Mouse (Mus musculus) hindbrain, postnatal 0 days (tissue): ENCODE results near the gene Psmb11. TPM values are rescaled to one million over a fixed set of nuclear protein-coding genes. Genes with fewer than 3 reads are reported as not detected.

Source experiments
- ATAC-seq: fragments of 200-750 bp; cut with Nextera tagmentation; 2 replicates; pipeline ENCODE4 v1.8.0; 2017; ENCODE audit warnings: mild to moderate bottlenecking, moderate TSS enrichment, moderate library complexity
- DNase-seq: peaks from one replicate; pipeline ENCODE4 v3.0.0-alpha.2; 2015; ENCODE audit warnings: low spot score
- H3K27ac ChIP-seq: fragments of 300-500 bp; sonication (generic); 2 replicates; pipeline ENCODE4 v1.5.1; 2014; ENCODE audit warnings: mild to moderate bottlenecking
- H3K27me3 ChIP-seq: fragments of 300-500 bp; sonication (generic); 2 replicates; pipeline ENCODE4 v1.6.1; 2014; ENCODE audit warnings: low read length, mixed read lengths; ENCODE audit not compliant: insufficient read depth
- H3K36me3 ChIP-seq: fragments of 300-500 bp; sonication (generic); 2 replicates; pipeline ENCODE4 v1.6.1; 2014; ENCODE audit warnings: low read length, mixed read lengths; ENCODE audit not compliant: insufficient read depth
- H3K4me1 ChIP-seq: fragments of 300-500 bp; sonication (generic); 2 replicates; pipeline ENCODE4 v1.6.1; 2014; ENCODE audit warnings: antibody characterized with exemption, low read length, mixed read lengths; ENCODE audit not compliant: insufficient read depth
- H3K4me2 ChIP-seq: fragments of 300-500 bp; sonication (generic); 2 replicates; pipeline ENCODE4 v1.6.1; 2014; ENCODE audit warnings: low read depth, mild to moderate bottlenecking, low read length, moderate library complexity, mixed read lengths
- H3K4me3 ChIP-seq: fragments of 300-500 bp; sonication (generic); 2 replicates; pipeline ENCODE4 v1.5.1; 2014; ENCODE audit warnings: low read length
- H3K9ac ChIP-seq: fragments of 300-500 bp; sonication (generic); replicated peaks from 2 replicates; pipeline ENCODE4 v1.6.1; 2014; ENCODE audit warnings: mild to moderate bottlenecking, low read length, moderate library complexity, mixed read lengths
- H3K9me3 ChIP-seq: fragments of 300-500 bp; sonication (generic); 2 replicates; pipeline ENCODE4 v1.6.1; 2016; ENCODE audit warnings: low read length, mixed read lengths
- CTCF ChIP-seq: IDR thresholded peaks from 2 replicates; pipeline ENCODE4 v1.5.1; 2016; ENCODE audit warnings: antibody characterized with exemption, control low read depth, low read depth
- WGBS: fragments of 180-500 bp; shearing (Covaris S2); extraction: QIAGEN DNeasy Blood & Tissue Kit; methylation state at CpG from one replicate; pipeline ENCODE4 v1.1.7; 2014; 5-methylcytosine and 5-hydroxymethylcytosine counted together
- polyA plus RNA-seq: library from polyadenylated mRNA; unstranded; fragments of >200 nt; fragmentation: Nextera tagmentation; extraction: Ambion mirVana; gene quantifications from 2 replicates; pipeline ENCODE4 v1.2.1, GENCODE M21; 2015
- total RNA-seq: library from RNA; depleted of rRNA; stranded (reverse); fragments of >200 nt; gene quantifications from 2 replicates; pipeline ENCODE4 v1.2.3, GENCODE M21; 2014

Psmb11 gene
- total and polyA plus RNA-seq, 2 experiments from 2014 or later: 0.05 to 0.21 TPM

- Histone ChIP-seq H3K36me3 (no peaks in the 10 kb centered on the region), H3K27ac (no peak overlapping the region), H3K4me1 (no peaks in the 10 kb centered on the region), H3K4me3 (no peak overlapping the region), H3K9me3 (no peaks in the 10 kb centered on the region), H3K27me3 (no peaks in the 10 kb centered on the region), H3K4me2 (no peak overlapping the region), H3K9ac (no peak overlapping the region)
- DNase-seq: no peak
- TF ChIP-seq CTCF: no peak
- ATAC-seq: no peak
- WGBS: 91% methylated on average over 16 of the region's 16 CpGs
Measured at GRCm38 (mm10) chr14:54591056-54591455, 30.2 kb upstream of the Psmb11 start.

DNA sequence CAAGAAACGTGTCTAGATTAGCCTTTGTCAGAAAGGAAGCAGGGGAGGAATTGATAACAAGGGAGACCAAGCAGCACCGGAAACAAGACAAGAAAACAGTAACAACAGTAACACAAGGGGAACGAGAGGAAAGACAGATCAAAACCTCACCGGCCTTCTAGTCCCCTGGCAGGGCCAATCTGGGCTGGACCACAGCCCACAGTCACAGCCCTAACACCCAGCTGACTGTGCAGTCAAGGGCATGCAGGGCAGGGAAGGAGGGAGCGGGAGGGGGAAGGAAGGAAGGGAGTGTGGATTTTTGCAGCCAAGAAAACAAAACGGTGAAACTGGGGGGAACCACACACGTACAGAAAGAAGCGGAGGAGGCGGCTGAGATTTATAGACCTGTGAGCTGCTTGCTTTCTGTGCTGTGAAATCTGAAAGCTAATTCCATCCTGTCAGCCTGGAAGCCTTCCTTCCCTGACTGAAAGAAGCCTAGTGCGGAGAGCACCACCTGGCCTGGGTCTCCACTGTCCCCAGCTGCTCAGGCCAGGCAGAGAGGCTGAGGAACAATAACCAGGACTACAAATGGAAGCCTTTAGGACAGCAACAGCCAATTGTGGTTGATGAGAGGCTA lies 28.8 kb upstream of the Psmb11 start:
- Histone ChIP-seq H3K36me3 (no peaks in the 10 kb centered on the region), H3K4me1 (no peaks in the 10 kb centered on the region), H3K9ac (no peak overlapping the region), H3K4me3 (no peak overlapping the region), H3K9me3 (no peaks in the 10 kb centered on the region), H3K4me2 (no peak overlapping the region), H3K27me3 (no peaks in the 10 kb centered on the region), H3K27ac (peak overlapping the region; percentile 73)
- TF ChIP-seq CTCF: no peak
- DNase-seq: no peak
- ATAC-seq: peak; percentile 65
- 43% methylated on average over 10 of the region's 10 CpGs for WGBS

DNA sequence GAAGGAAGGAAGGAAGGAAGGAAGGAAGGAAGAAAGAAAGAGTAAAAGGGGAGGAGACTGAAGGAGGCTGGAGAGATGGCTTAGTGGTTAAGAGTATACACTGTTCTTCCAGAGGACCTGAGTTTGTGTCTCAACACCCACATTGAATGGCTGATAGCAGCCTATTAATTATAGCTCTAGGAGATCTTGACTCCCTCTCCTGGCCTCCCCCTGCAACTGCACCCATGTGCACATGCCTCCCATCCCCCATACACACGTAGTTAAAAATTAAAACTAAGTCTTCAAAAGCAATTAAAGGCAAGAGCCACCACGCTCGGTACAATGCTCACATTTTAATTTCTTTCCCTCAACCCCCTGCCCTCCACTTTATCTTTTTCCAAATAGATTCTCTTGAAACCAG lies 27.2 kb upstream of the Psmb11 start:
- H3K4me2 ChIP-seq: no peak overlapping the region
- ATAC-seq (no peak), DNase-seq (no peak)
- no peaks in the 10 kb centered on the region for H3K27me3 ChIP-seq
- H3K4me3 ChIP-seq: no peak overlapping the region
- H3K9ac ChIP-seq: no peak overlapping the region
- H3K9me3 ChIP-seq: no peaks in the 10 kb centered on the region
- no peak overlapping the region for H3K27ac ChIP-seq
- no peaks in the 10 kb centered on the region for H3K4me1 ChIP-seq
- TF ChIP-seq CTCF: peak; percentile 47
- H3K36me3 ChIP-seq: no peaks in the 10 kb centered on the region
- WGBS: 90% methylated on average over 3 of the region's 3 CpGs

DNA sequence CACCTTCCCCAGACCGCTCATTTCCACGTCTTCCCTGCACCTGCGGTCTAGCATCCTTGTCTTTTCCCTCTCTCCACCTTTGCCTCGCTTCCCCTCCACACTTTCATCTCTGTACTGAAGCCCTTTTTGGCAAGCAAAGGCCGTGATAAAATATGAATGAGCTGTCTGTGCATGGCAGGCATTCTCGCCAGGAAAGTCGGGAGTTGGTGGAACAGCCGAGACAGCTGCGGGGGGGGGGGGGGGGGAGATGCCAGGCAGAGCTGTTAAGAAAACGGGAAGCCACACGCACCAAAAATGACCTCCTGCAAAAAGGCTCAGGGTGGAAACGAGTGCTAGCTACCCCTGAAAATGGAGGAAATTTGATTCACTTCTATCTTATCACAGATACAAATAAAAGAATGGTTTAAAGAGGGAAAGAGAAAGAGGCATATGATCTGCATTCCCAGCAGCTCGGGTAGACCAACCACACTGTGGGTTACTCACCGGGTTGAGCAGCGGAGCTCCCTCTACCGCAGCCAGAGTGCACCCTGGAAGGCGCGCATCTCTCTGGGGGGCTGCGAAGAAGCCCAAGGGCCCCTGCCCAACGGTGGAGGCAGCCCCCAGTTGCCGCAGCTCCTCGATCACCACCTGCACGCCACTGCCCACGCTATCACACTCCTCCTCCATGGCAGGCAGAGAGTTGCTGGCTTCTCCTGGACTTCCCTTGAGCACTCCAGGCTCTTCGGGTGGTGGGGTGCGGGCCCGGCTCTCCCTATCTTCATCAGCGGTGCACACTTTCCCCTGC lies 26.4 kb upstream of the Psmb11 start:
- Histone ChIP-seq H3K9ac (no peak overlapping the region), H3K4me3 (no peak overlapping the region), H3K9me3 (no peaks in the 10 kb centered on the region), H3K4me1 (no peaks in the 10 kb centered on the region), H3K27me3 (no peaks in the 10 kb centered on the region), H3K4me2 (no peak overlapping the region), H3K27ac (no peak overlapping the region), H3K36me3 (no peaks in the 10 kb centered on the region)
- WGBS: 67% methylated on average over 27 of the region's 28 CpGs
- DNase-seq (no peak), ATAC-seq (no peak; the same call in 1 of the 2 replicates)
- no peak for TF ChIP-seq CTCF

DNA sequence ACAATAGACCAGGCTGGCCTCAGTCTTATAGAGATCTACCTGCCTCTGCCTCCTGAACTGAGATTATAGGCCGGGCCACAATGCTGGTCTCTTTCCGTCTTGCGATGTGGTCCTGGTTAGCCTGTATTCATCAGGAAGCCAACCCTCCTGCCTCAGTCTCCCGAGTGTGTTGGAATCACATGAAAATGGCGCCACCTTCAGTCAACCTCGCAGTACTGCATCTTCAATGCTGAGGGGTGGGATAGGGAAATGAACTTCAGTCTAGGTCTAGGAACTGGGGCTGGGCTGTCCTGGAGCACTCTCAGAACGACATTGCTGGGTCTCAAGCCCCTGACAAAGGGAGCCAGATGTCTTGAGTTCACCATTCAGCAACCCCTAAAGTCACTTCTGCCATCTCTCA lies 24.1 kb upstream of the Psmb11 start:
- Histone ChIP-seq H3K27me3 (no peaks in the 10 kb centered on the region), H3K9me3 (no peaks in the 10 kb centered on the region), H3K4me2 (no peak overlapping the region), H3K4me1 (no peaks in the 10 kb centered on the region), H3K4me3 (no peak overlapping the region), H3K27ac (no peak overlapping the region), H3K36me3 (no peaks in the 10 kb centered on the region), H3K9ac (no peak overlapping the region)
- DNase-seq: no peak
- no peak for ATAC-seq
- 85% methylated on average over 7 of the region's 7 CpGs for WGBS
- peak; percentile 54 for TF ChIP-seq CTCF

DNA sequence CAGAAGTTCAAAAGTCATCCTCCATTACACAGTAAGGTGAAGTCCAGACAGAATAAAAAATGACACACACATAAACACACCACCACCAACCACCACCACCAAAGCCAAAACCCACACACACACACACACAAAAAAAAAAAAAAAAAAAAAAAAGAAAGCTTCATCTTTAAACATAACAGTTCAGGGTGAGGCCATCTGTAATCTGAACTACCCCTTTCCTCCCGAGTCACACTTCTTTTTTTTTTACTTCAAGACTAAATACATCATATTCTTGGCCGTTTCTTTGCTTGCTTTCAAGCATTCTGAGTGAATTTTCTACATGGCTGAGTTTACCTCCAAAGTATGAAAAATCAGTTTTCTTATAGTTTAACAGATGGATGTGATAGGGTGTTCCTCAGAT lies 19.6 kb upstream of the Psmb11 start:
- Histone ChIP-seq H3K9me3 (no peaks in the 10 kb centered on the region), H3K4me1 (no peaks in the 10 kb centered on the region), H3K4me2 (no peak overlapping the region), H3K36me3 (no peaks in the 10 kb centered on the region), H3K27ac (no peak overlapping the region), H3K9ac (no peak overlapping the region), H3K4me3 (no peak overlapping the region), H3K27me3 (no peaks in the 10 kb centered on the region)
- TF ChIP-seq CTCF: no peak
- DNase-seq: no peak
- 83% methylated on average over 2 of the region's 2 CpGs for WGBS
- no peak for ATAC-seq

DNA sequence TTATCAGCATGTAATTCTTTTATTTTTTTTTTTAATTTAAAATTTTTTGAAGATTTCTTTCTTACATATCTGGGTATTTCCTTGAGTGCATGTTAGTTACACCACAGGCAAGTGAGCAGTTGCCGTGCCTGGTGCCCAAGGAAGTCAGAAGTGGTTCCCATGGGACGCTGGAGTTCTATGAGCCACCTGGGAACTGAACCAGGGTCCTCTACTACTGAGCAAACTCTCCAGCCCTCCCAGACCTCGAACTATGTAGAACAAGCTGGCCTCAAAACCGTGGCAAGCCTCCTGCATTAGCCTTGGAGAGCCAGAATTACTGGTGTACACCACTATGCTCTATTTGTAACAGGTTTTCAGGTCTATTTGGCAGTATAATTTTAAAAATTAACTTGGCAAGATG lies 18.6 kb upstream of the Psmb11 start:
- Histone ChIP-seq H3K27ac (peak overlapping the region; percentile 93), H3K9me3 (no peaks in the 10 kb centered on the region), H3K9ac (peak overlapping the region; percentile 67), H3K4me1 (no peaks in the 10 kb centered on the region), H3K27me3 (no peaks in the 10 kb centered on the region), H3K4me3 (peak overlapping the region; percentile 57), H3K36me3 (no peaks in the 10 kb centered on the region), H3K4me2 (peak overlapping the region; percentile 53)
- ATAC-seq: peak; percentile 13; the same call in 1 of the 2 replicates
- DNase-seq: peak; percentile 40
- 38% methylated on average over 4 of the region's 4 CpGs for WGBS
- no peak for TF ChIP-seq CTCF
